Mouse (Mus musculus) brain, adult 2 months (tissue): ENCODE data around the gene Fam81a.

Experiments
- DNase-seq: peaks from one replicate; pipeline ENCODE4 v3.0.0; 2011; ENCODE audit warnings: low read depth, low spot score

Gene Fam81a

GRCm38 (mm10) chr9:70142460-70142859 is at the start of gene Fam81a:
Gene Fam81a, minus strand, starts transcription at chr9:70142560.
- DNase-seq, result no peak

- DNase-seq, result no peak
Measured at GRCm38 (mm10) chr9:70182639-70183038, 40.3 kb upstream of the Fam81a start.

- peak; percentile 47 for DNase-seq
Measured at GRCm38 (mm10) chr9:70181719-70182118, 39.4 kb upstream of the Fam81a start.

DNA sequence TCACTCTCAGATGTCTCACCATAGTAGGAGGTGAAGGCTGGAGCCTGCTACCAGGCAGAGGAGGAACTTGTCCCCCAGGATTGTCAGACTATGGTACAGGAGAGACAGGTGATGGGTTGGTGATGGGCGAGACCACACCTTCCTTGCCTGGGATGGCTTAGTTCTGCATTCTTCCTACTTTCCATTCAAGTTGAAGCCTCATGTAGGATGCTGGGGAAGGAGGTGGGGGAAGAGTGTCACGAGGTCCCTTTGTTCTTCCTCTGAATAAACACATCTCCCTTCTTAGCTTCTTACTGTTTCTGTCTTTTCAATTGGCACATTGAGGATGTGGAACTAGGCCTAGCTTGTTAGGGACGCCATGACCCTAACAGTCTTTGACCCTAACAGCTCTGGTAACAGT is 33.9 kb upstream of the Fam81a start:
- no peak for DNase-seq

DNA sequence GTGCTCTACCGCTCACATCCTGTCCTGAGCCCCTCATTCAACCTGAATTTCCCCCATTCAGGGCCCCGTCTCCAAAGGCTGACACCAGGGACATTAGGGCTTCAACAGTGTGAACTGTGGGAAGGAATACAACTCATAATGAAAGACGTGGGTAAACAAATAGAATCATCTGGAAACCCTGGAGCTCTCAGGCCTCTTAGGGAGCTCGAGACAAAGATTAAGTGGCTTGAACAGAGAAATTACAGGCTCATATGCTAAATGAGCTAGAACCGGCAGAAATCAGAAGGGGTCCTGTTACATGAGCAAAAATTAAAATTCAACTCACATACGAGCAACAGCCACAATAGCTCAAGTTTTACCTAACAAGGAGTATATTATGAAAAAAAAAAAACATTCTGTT is 32.5 kb upstream of the Fam81a start:
- DNase-seq, result no peak

DNA sequence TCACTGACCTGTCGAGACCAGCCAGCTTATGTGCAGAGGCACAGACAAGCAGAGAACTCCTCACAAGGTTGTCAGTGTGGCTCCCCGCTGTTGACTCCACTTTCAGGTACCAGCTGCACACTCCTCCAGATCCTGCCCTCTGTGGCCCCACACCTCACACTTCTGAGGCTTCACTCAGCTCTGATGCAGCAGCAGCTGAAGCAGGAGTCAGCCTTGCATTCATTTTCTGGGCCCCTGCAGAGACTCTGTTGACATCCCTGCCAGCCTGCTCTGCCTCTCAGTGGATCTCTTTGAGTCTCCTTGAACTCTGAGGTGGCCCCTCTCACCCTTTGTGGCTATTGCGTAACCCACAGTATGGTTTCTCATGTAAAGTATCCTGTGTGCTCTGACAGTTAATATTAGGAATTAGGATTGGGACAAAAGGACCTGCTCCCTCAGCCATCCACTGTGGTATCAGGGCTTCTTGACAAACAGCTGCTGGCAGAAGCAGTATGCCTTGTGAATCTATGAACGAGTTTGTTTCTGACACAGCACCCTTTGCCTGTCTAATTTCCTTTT is 32.0 kb upstream of the Fam81a start:
- DNase-seq, result no peak

DNA sequence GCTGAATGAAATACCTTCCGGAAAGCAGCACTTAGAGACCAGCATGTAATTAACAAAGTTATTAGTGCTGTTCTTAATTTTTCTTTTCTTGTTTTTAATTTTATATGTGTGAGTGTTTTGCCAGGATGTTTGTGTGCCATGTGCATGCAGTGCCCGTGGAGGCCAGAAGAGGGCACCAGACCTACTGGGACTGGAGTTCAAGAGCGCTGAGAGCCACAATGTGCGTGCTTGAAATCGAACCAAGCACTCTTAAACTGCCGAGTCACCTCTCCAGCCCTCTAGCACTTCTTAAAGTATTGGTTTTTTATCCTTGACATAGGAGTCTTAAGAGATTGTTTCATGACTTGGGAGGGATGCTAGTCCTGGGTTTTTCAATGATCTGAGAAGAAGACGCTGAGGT is 26.6 kb upstream of the Fam81a start:
- DNase-seq, result no peak

GRCm38 (mm10) chr9:70160071-70160470 is 17.7 kb upstream of the Fam81a start:
- peak; percentile 74 for DNase-seq

DNA sequence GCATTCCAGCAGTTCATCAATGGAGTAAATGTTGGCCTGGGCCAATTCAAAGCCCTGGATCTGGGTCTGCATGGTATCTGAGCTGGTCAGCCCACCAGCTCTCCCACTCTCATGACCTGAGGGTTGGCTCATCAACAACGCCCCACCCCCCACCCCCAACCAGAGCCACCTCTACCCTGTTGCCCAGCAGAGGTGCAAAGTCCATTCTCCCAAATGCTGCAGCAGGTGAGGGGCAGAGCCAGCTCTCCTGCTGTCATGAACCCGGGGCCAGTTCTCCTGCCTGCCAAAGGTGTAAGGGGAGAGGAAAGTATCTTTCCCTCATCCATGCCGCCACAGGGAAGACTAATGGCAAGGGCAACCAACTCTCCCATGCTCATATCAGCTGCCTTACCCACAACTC is 5.3 kb upstream of the Fam81a start:
- no peak for DNase-seq

GRCm38 (mm10) chr9:70145426-70145825 is 3.1 kb upstream of the Fam81a start:
- DNase-seq, result no peak

- no peak for DNase-seq
Measured at GRCm38 (mm10) chr9:70143326-70143725, 966 bp upstream of the Fam81a start.

- DNase-seq, result peak; percentile 66
Measured at GRCm38 (mm10) chr9:70141885-70142326, 454 bp downstream of the Fam81a start.

- peak; percentile 90 for DNase-seq
Measured at GRCm38 (mm10) chr9:70140871-70141796, 1.2 kb downstream of the Fam81a start.

GRCm38 (mm10) chr9:70140340-70140739 is 2.0 kb downstream of the Fam81a start:
- peak; percentile 67 for DNase-seq

DNA sequence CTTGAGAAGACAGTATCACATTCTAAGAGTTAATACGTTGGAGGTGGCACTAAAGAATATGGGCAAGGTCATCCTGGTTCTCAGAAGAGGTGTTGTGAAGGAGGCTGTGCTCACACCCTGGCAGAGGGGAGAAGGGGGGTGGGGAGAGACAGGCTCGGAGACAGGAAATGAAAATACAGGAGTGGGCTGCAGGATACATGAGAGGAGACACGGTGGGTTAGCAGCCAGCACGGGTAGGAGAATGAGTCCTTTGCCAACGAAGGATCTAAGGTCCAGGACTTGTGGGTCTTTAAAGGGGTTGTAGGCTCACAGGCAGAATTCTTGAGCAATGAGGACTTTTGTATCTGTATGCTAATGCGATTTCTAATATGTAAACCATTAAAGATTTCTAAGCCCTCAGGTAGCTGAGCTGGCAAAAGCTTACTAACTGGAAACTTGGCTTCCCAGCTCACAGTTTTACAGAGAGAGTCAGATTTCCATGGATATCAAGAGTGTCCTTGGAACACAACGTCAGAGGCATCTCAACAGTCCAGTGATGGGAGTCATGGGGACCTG is 3.0 kb downstream of the Fam81a start:
- DNase-seq, result no peak

GRCm38 (mm10) chr9:70138511-70138910 is 3.8 kb downstream of the Fam81a start:
- DNase-seq, result no peak

DNA sequence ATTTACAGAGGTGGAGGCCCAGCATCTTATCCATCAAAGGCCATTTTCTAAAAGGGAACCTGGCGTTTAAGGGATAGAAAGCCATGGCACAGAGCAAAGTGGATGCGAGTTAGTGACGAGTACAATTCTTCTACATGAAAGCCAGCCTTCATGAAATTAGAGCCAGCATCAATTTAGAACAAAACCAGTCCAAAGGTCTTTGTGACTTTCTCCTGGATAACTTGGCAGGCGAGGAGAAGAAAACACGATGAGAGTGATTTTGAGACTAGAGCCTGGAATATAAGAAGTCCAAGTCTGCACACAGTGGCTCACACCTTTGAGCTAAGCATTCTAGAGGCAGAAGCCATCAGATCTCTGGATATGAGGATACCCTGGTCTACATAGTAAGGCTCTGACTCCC is 4.4 kb downstream of the Fam81a start:
- no peak for DNase-seq

GRCm38 (mm10) chr9:70135186-70135585 is 7.2 kb downstream of the Fam81a start:
- no peak for DNase-seq

- no peak for DNase-seq
Measured at GRCm38 (mm10) chr9:70134716-70135115, 7.6 kb downstream of the Fam81a start.

GRCm38 (mm10) chr9:70134215-70134614 is 8.1 kb downstream of the Fam81a start:
- DNase-seq, result peak; percentile 73

- DNase-seq, result no peak
Measured at GRCm38 (mm10) chr9:70130786-70131185, 11.6 kb downstream of the Fam81a start.

DNA sequence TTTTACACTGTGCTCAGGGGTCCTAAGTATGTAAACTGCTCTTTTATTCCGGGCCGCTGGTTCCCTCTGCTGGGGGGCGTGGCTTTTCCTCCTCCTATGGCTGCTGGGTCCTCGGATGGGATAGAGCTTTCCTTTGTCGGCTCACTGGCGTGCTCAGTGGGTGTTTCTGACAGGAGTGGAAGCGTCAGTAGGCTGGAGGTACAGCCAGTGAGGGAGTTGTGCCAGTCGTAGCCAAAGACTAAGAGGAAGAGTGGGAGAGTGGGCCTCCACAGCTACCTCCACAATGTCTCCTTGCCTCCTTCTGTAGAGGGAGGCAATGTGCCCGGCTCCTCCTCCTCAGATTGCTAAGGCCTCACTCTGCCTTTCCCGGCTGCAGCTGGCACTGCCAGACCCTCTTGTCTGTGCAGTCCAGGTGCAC is 30.5 kb downstream of the Fam81a start:
- peak; percentile 58 for DNase-seq

DNA sequence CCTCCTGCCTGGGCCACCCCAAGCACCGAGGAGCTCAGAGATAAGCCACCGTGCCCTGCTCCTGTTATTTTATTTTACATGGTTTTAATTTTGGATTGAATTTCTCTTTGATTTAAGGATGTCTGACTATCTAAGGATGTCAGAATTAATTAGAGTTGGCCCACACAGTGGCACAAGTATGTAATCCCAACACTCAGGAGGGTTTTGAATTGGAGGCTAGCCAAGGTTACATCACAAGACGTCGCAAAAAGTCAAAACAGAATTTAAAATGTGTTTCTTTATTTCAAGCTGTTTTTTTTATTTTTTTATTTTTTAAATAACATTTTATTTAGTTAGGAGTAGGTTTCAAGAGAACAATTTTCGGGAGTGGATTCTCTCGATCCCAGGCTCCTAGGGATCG is 31.5 kb downstream of the Fam81a start:
- DNase-seq, result no peak
